ENCODE assay signal across 1 mouse cellular context in genomic region chr2:156179796-156180093, GRCm38 (mm10).
TF ChIP-seq lines count a peak whose summit lies in the region.

No protein-coding gene starts in this region.

TF ChIP-seq in MEL, 35 proteins besides CTCF, POLR2A, EP300 and RAD21 (continued from another document):
- TF ChIP-seq POLR2AphosphoS2 (IDR thresholded peaks at IDR 0.05; ENCODE audit: low read length) = no peak
